Mouse (Mus musculus) small intestine, adult 2 months (tissue): ENCODE results near the gene Prmt9.

Source experiments
- CTCF ChIP-seq: fragments of 200-500 bp; IDR thresholded peaks from 2 replicates; pipeline ENCODE4 v1.5.1; 2012; ENCODE audit warnings: low read depth, mild to moderate bottlenecking, control low read depth, inconsistent platforms, low read length, moderate library complexity, mixed read lengths; ENCODE audit not compliant: insufficient replicate concordance, insufficient read length; ENCODE audit errors: extremely low read depth
- POLR2A ChIP-seq: fragments of 200-500 bp; IDR thresholded peaks from 2 replicates; pipeline ENCODE4 v1.6.1; 2012; ENCODE audit warnings: low read depth, mild to moderate bottlenecking, control low read depth, inconsistent platforms, low read length, moderate library complexity

DNA sequence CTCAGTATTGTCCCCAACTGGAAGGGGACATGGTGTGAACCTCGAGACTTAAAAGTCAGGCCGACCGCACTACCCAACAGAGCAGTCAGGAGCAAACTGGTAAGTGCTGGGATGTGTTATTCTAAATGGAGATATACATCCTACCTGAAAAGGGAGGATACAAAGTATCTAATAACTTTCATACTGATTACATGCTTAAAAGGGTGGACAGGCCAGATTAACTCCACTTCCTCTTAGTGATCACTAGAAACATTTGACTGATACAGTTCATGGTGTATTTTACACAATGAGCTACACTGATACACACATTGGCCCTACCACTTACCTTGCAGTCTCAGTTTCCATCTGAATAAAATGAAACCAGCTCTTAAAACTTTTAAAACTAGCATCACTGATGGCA, 48.9 kb upstream of the Prmt9 start:
- TF ChIP-seq CTCF = no peak
- no peak for TF ChIP-seq POLR2A
